Mouse (Mus musculus) neutrophil, adult 5-6 weeks (primary cell): ENCODE data around the gene Tcf7. TPM values are rescaled to one million over a fixed set of nuclear protein-coding genes. Genes with fewer than 3 reads are reported as not detected.

Experiments
- ATAC-seq: fragments of 151-379, 151-347 bp; 2 replicates; pipeline ENCODE4 v1.8.0; 2017; ENCODE audit warnings: mild to moderate bottlenecking, moderate TSS enrichment; ENCODE audit not compliant: insufficient number of reproducible peaks, poor library complexity, low FRiP score, severe bottlenecking; ENCODE audit errors: extremely low read depth
- total RNA-seq: library from RNA; stranded (forward); fragments of 200-1000 nt; gene quantifications from 2 replicates; pipeline ENCODE4 v1.2.3, GENCODE M21; 2017

The Tcf7 gene
- total RNA-seq, 1 experiment from 2014 or later, result 34.7 TPM

GRCm38 (mm10) chr11:52286958-52287305 lies 4.1 kb upstream of the Tcf7 start:
- no peak for ATAC-seq

GRCm38 (mm10) chr11:52286301-52286957 lies 3.6 kb upstream of the Tcf7 start:
- no peak for ATAC-seq

- ATAC-seq, result no peak
Observed at GRCm38 (mm10) chr11:52283596-52284571, 1.1 kb upstream of the Tcf7 start.

GRCm38 (mm10) chr11:52282420-52282773 lies 417 bp downstream of the Tcf7 start:
- ATAC-seq, result no peak

GRCm38 (mm10) chr11:52281568-52282328 lies 1.1 kb downstream of the Tcf7 start:
- ATAC-seq, result no peak

- ATAC-seq, result no peak
Observed at GRCm38 (mm10) chr11:52280566-52281455, 2.0 kb downstream of the Tcf7 start.

- no peak for ATAC-seq
Observed at GRCm38 (mm10) chr11:52279611-52280145, 3.1 kb downstream of the Tcf7 start.

GRCm38 (mm10) chr11:52278991-52279390 lies 3.8 kb downstream of the Tcf7 start:
- no peak for ATAC-seq

GRCm38 (mm10) chr11:52278164-52278563 lies 4.7 kb downstream of the Tcf7 start:
- ATAC-seq, result no peak

- no peak for ATAC-seq
Observed at GRCm38 (mm10) chr11:52277433-52278150, 5.2 kb downstream of the Tcf7 start.

GRCm38 (mm10) chr11:52276961-52277391 lies 5.8 kb downstream of the Tcf7 start:
- no peak for ATAC-seq

- ATAC-seq, result no peak
Observed at GRCm38 (mm10) chr11:52275774-52276555, 6.8 kb downstream of the Tcf7 start.

- peak; percentile 21; the same call in 1 of the 2 replicates for ATAC-seq
Observed at GRCm38 (mm10) chr11:52275366-52275765, 7.4 kb downstream of the Tcf7 start.

- ATAC-seq, result no peak
Observed at GRCm38 (mm10) chr11:52274456-52275112, 8.2 kb downstream of the Tcf7 start.

GRCm38 (mm10) chr11:52273942-52274330 lies 8.9 kb downstream of the Tcf7 start:
- no peak for ATAC-seq

GRCm38 (mm10) chr11:52273183-52273941 lies 9.5 kb downstream of the Tcf7 start:
- ATAC-seq, result no peak
